Mouse (Mus musculus) midbrain, embryonic 15.5 days (tissue): ENCODE data around the gene Rnf151. TPM values are rescaled to one million over a fixed set of nuclear protein-coding genes. Genes with fewer than 3 reads are reported as not detected.
"Not testable (repeated sequence)": the region's sequence is repeated elsewhere in the genome, so short reads cannot be mapped to it uniquely, and the experiment has no call there.

Experiments
- ATAC-seq: fragments of 200-750 bp; cut with Nextera tagmentation; replicated peaks from 2 replicates; pipeline ENCODE4 v1.8.0; 2017; ENCODE audit warnings: moderate TSS enrichment
- H3K27ac ChIP-seq: fragments of 300-500 bp; sonication (generic); 2 replicates; pipeline ENCODE4 v1.5.1; 2015; ENCODE audit warnings: mild to moderate bottlenecking, inconsistent platforms
- H3K27me3 ChIP-seq: fragments of 300-500 bp; sonication (generic); replicated peaks from 2 replicates; pipeline ENCODE4 v1.6.1; 2015; ENCODE audit warnings: inconsistent platforms
- H3K36me3 ChIP-seq: fragments of 300-500 bp; sonication (generic); replicated peaks from 2 replicates; pipeline ENCODE4 v1.6.1; 2015; ENCODE audit warnings: inconsistent platforms
- H3K4me1 ChIP-seq: fragments of 300-500 bp; sonication (generic); 2 replicates; pipeline ENCODE4 v1.6.1; 2015; ENCODE audit warnings: inconsistent platforms
- H3K4me2 ChIP-seq: fragments of 300-500 bp; sonication (generic); 2 replicates; pipeline ENCODE4 v1.6.1; 2015; ENCODE audit warnings: inconsistent platforms, mild to moderate bottlenecking, moderate library complexity
- H3K4me3 ChIP-seq: fragments of 300-500 bp; sonication (generic); 2 replicates; pipeline ENCODE4 v1.5.1; 2015; ENCODE audit warnings: mild to moderate bottlenecking, inconsistent platforms
- H3K9ac ChIP-seq: fragments of 300-500 bp; sonication (generic); 2 replicates; pipeline ENCODE4 v1.6.1; 2015; ENCODE audit warnings: mild to moderate bottlenecking, inconsistent platforms
- H3K9me3 ChIP-seq: fragments of 300-500 bp; sonication (generic); 2 replicates; pipeline ENCODE4 v1.6.1; 2016; ENCODE audit warnings: inconsistent platforms
- WGBS: fragments of 180-500 bp; shearing (Covaris S2); methylation state at CpG from one replicate; pipeline ENCODE4 v1.1.7; 2015; ENCODE audit warnings: mixed read lengths; 5-methylcytosine and 5-hydroxymethylcytosine counted together
- polyA plus RNA-seq: library from polyadenylated mRNA; unstranded; fragments of >200 nt; fragmentation: Nextera tagmentation; extraction: Ambion mirVana; gene quantifications from 2 replicates; pipeline ENCODE4 v1.2.1, GENCODE M21; 2015

Rnf151 gene
- polyA plus RNA-seq, 1 experiment from 2014 or later, result not detected

- peak within 1 kb of the TSS; percentile 88 for H3K4me2 ChIP-seq
- H3K36me3 ChIP-seq, result no peaks in the 10 kb centered on the region
- under 1% methylated on average over 72 of the region's 80 CpGs for WGBS
- H3K4me1 ChIP-seq, result peaks cover 31% of the 10 kb centered on the region
- H3K27me3 ChIP-seq, result no peaks in the 10 kb centered on the region
- peak within 1 kb of the TSS; percentile 98 for H3K9ac ChIP-seq
- H3K9me3 ChIP-seq, result no peaks in the 10 kb centered on the region
- peak within 1 kb of the TSS; percentile 90 for H3K4me3 ChIP-seq
- H3K27ac ChIP-seq, result peak within 1 kb of the TSS; percentile 91
- peak; percentile 97 for ATAC-seq
Measured at GRCm38 (mm10) chr17:24669545-24670245, 48.2 kb downstream of the Rnf151 start, which contains the start of gene Zfp598. Gene Zfp598, plus strand, starts transcription at chr17:24669687.

- ATAC-seq, result peak; percentile 46
- WGBS, result 11% methylated on average over 15 of the region's 15 CpGs
Measured at GRCm38 (mm10) chr17:24669214-24669544, 48.7 kb downstream of the Rnf151 start.

GRCm38 (mm10) chr17:24667416-24667815 lies 50.4 kb downstream of the Rnf151 start:
- H3K36me3 ChIP-seq, result no peaks in the 10 kb centered on the region
- WGBS, result 36% methylated on average over 6 of the region's 6 CpGs
- H3K4me3 ChIP-seq, result no peak overlapping the region
- no peak overlapping the region for H3K9ac ChIP-seq
- no peak overlapping the region for H3K4me2 ChIP-seq
- no peaks in the 10 kb centered on the region for H3K9me3 ChIP-seq
- no peak for ATAC-seq
- no peak overlapping the region for H3K27ac ChIP-seq
- H3K4me1 ChIP-seq, result peaks cover 31% of the 10 kb centered on the region
- H3K27me3 ChIP-seq, result no peaks in the 10 kb centered on the region

More at GRCm38 (mm10) chr17:24669214-24669544, 48.7 kb downstream of the Rnf151 start:
- H3K4me3 ChIP-seq, result peak overlapping the region; percentile 90
- H3K9me3 ChIP-seq, H3K36me3 ChIP-seq, H3K27me3 ChIP-seq: not testable (repeated sequence)
- H3K27ac ChIP-seq, result peak overlapping the region; percentile 91
- peak overlapping the region; percentile 88 for H3K4me2 ChIP-seq
- H3K9ac ChIP-seq, result peak overlapping the region; percentile 98; the same call in 1 of the 2 replicates
- peaks cover 31% of the 10 kb centered on the region for H3K4me1 ChIP-seq

- H3K4me3 ChIP-seq, ATAC-seq: not testable (repeated sequence)
Measured at GRCm38 (mm10) chr17:24667011-24667410, 50.9 kb downstream of the Rnf151 start.

More at GRCm38 (mm10) chr17:24667011-24667410, 50.9 kb downstream of the Rnf151 start:
- not testable (repeated sequence) for H3K36me3 ChIP-seq, H3K27me3 ChIP-seq, H3K9me3 ChIP-seq, H3K4me2 ChIP-seq, H3K9ac ChIP-seq, H3K27ac ChIP-seq
- peaks cover 27% of the 10 kb centered on the region for H3K4me1 ChIP-seq
- 70% methylated on average over 7 of the region's 7 CpGs for WGBS

Other genes with a start within 250 kb of the Rnf151 start
- gene E4f1, start 247.8 kb downstream of the Rnf151 start, polyA plus RNA-seq, result 53.1 and 55.6 TPM in 2 replicates
- gene Pgp, start 247.7 kb downstream of the Rnf151 start, polyA plus RNA-seq, result 63.7 and 67.1 TPM in 2 replicates
- 0.23 and 0.28 TPM in 2 replicates for gene Bricd5, start 244.2 kb downstream of the Rnf151 start, polyA plus RNA-seq
- gene Mlst8, start 239.0 kb downstream of the Rnf151 start, polyA plus RNA-seq, result 40.6 and 43.7 TPM in 2 replicates
- 50.3 and 52.9 TPM in 2 replicates for gene Caskin1, start 229.5 kb downstream of the Rnf151 start, polyA plus RNA-seq
- gene Traf7, start 190.1 kb downstream of the Rnf151 start, polyA plus RNA-seq, result 108 and 112 TPM in 2 replicates
- gene Rab26, start 183.9 kb downstream of the Rnf151 start, polyA plus RNA-seq, result 8.4 and 8.8 TPM in 2 replicates
- 29.0 and 29.8 TPM in 2 replicates for gene Pkd1, start 168.2 kb downstream of the Rnf151 start, polyA plus RNA-seq
- 83.8 and 89.6 TPM in 2 replicates for gene Tsc2, start 85.4 kb downstream of the Rnf151 start, polyA plus RNA-seq
- 10.0 and 11.0 TPM in 2 replicates for gene Nthl1, start 85.4 kb downstream of the Rnf151 start, polyA plus RNA-seq
- 45.3 and 52.6 TPM in 2 replicates for gene Slc9a3r2, start 67.7 kb downstream of the Rnf151 start, polyA plus RNA-seq
- 0.38 and 0.66 TPM in 2 replicates for gene Npw, start 59.6 kb downstream of the Rnf151 start, polyA plus RNA-seq
- 21.9 and 22.9 TPM in 2 replicates for gene Zfp598, start 48.4 kb downstream of the Rnf151 start, polyA plus RNA-seq
- gene Syngr3, start 28.1 kb downstream of the Rnf151 start, polyA plus RNA-seq, result 240 and 255 TPM in 2 replicates
- gene Gfer, start 21.9 kb downstream of the Rnf151 start, polyA plus RNA-seq, result 36.2 and 39.2 TPM in 2 replicates
- gene Noxo1, start 21.8 kb downstream of the Rnf151 start, polyA plus RNA-seq, result 2.1 and 2.5 TPM in 2 replicates
- gene Tbl3, start 10.4 kb downstream of the Rnf151 start, polyA plus RNA-seq, result 71.4 and 72.1 TPM in 2 replicates
- 706 and 744 TPM in 2 replicates for gene Rps2, start 53 bp upstream of the Rnf151 start, polyA plus RNA-seq
- 270 and 281 TPM in 2 replicates for gene Ndufb10, start 6.4 kb upstream of the Rnf151 start, polyA plus RNA-seq
- gene Rpl3l, start 9.8 kb upstream of the Rnf151 start, polyA plus RNA-seq, result not detected in 2 replicates
- gene Msrb1, start 18.6 kb upstream of the Rnf151 start, polyA plus RNA-seq, result 16.5 and 19.8 TPM in 2 replicates
- gene Hs3st6, start 34.9 kb upstream of the Rnf151 start, polyA plus RNA-seq, result 0.25 TPM in 1 of 2 replicates, not detected in the other
- not detected in 2 replicates for gene Meiob, start 86.2 kb upstream of the Rnf151 start, polyA plus RNA-seq
- 61.5 and 66.8 TPM in 2 replicates for gene Hagh, start 122.1 kb upstream of the Rnf151 start, polyA plus RNA-seq
- gene Fahd1, start 132.3 kb upstream of the Rnf151 start, polyA plus RNA-seq, result 19.1 TPM in 2 replicates
- 0.10 TPM in 1 of 2 replicates, not detected in the other for gene Igfals, start 147.9 kb upstream of the Rnf151 start, polyA plus RNA-seq
- 61.2 and 65.7 TPM in 2 replicates for gene Nubp2, start 168.3 kb upstream of the Rnf151 start, polyA plus RNA-seq
- gene Spsb3, start 168.6 kb upstream of the Rnf151 start, polyA plus RNA-seq, result 94.1 and 97.2 TPM in 2 replicates
- 31.5 and 33.4 TPM in 2 replicates for gene Eme2, start 177.0 kb upstream of the Rnf151 start, polyA plus RNA-seq
- 73.1 and 78.9 TPM in 2 replicates for gene Mrps34, start 177.1 kb upstream of the Rnf151 start, polyA plus RNA-seq
- gene Nme3, start 178.4 kb upstream of the Rnf151 start, polyA plus RNA-seq, result 79.7 and 82.3 TPM in 2 replicates
- 99.5 and 112 TPM in 2 replicates for gene Mapk8ip3, start 218.9 kb upstream of the Rnf151 start, polyA plus RNA-seq
- 102 and 103 TPM in 2 replicates for gene Jpt2, start 242.6 kb upstream of the Rnf151 start, polyA plus RNA-seq